Mouse (Mus musculus) embryonic fibroblast, embryonic 13.5 days (primary cell): Measurements from ENCODE around the gene Tmem150c. TPM values are rescaled to one million over a fixed set of nuclear protein-coding genes. Genes with fewer than 3 reads are reported as not detected.

Experiments
- H3K27ac ChIP-seq: 2 replicates; pipeline ENCODE4 v1.5.1; 2012; ENCODE audit warnings: low read length, control low read depth, inconsistent platforms; ENCODE audit not compliant: insufficient read depth
- H3K4me1 ChIP-seq: 2 replicates; pipeline ENCODE4 v1.6.1; 2011; ENCODE audit warnings: low read length; ENCODE audit not compliant: control insufficient read depth, insufficient read depth
- H3K4me3 ChIP-seq: 2 replicates; pipeline ENCODE4 v1.5.1; 2011; ENCODE audit warnings: mild to moderate bottlenecking, control low read depth, low read length; ENCODE audit not compliant: insufficient read depth
- CTCF ChIP-seq: IDR thresholded peaks from 2 replicates; pipeline ENCODE4 v1.5.1; 2011; ENCODE audit warnings: mild to moderate bottlenecking, control low read depth, low read length, moderate library complexity, borderline replicate concordance; ENCODE audit not compliant: insufficient read depth
- POLR2A ChIP-seq: IDR thresholded peaks from 2 replicates; pipeline ENCODE4 v1.6.1; 2011; ENCODE audit warnings: low read depth, mild to moderate bottlenecking, control low read depth, low read length, moderate library complexity
- polyA plus RNA-seq: library from polyadenylated mRNA; stranded (reverse); fragments of >200 nt; gene quantifications from 2 replicates; pipeline ENCODE4 v1.2.4, GENCODE M21; 2011; ENCODE audit warnings: low read depth; ENCODE audit not compliant: missing spikeins, insufficient read length

Gene Tmem150c
- polyA plus RNA-seq, 1 experiment, result not detected

DNA sequence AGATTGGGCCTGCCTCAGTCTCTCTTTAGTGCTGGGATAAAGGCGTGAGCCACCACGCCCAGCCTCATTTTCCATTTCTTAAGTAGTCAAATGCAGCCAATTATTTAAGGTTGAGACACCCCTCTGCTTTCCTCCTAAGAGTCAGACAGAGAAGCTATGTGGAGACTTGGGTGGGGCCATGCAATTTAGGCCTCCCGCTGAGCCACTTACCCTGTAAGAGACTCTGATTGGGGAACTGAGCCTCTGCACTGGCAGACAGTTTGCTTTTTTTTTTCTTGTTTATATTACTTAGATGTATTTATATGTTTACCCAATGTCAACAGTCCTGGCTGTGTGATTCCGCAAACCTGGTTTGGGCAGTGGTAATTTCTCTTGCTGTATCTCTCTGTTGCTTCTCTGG, 115.6 kb downstream of the Tmem150c start:
- TF ChIP-seq POLR2A (no peak), CTCF (no peak)
- no peak overlapping the region for H3K27ac ChIP-seq
- H3K4me1 ChIP-seq, result no peaks in the 10 kb centered on the region; the same call in 1 of the 2 replicates
- H3K4me3 ChIP-seq, result no peak overlapping the region

- Histone ChIP-seq H3K27ac (no peak overlapping the region), H3K4me3 (no peak overlapping the region), H3K4me1 (no peaks in the 10 kb centered on the region; the same call in 1 of the 2 replicates)
- no peak for TF ChIP-seq POLR2A
- TF ChIP-seq CTCF, result no peak
These were observed 116.2 kb downstream of the Tmem150c start for GRCm38 (mm10) chr5:100043361-100043760.

DNA sequence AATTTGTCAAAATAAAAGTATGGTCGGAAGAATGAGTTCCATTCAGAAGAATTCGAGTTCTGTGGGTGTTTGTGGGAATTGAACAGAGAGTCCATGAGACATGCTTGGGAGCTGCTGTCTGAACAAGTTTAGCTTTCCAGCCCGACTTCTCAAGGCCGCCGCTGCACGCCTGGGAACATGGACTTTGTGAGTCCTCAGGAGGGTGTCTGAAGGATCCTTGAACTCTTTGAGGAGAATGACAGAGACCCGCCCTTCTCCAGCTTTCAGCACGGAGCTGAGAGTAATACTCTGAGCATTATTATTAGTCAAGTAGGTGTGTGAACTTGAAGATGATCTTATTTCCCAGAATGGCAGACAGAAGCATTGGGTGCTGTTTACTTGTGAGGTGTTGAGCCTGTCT, 117.1 kb downstream of the Tmem150c start:
- Histone ChIP-seq H3K27ac (no peak overlapping the region), H3K4me1 (no peaks in the 10 kb centered on the region; the same call in 1 of the 2 replicates), H3K4me3 (no peak overlapping the region)
- TF ChIP-seq POLR2A (no peak), CTCF (no peak)

DNA sequence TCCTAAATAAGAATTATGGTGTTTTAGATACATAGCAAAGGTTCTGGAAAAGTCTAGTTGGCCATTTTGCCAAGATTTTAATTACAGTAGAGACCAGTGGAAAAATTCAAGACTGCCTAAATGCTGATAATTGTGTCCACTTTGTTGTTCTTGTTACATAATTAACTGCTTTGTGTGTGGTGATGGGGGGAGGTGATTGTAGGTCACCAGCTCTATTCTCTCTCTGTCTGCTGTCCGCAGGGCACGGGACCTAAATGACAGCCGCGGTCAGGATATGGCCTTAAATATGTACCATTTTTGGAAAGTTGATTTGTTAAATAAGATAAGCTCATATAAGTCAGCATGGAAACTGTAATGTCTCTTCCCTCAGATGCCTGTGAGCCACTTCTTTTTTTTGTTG, 118.3 kb downstream of the Tmem150c start:
- Histone ChIP-seq H3K4me1 (no peaks in the 10 kb centered on the region; the same call in 1 of the 2 replicates), H3K27ac (no peak overlapping the region), H3K4me3 (peak overlapping the region; percentile 82; the same call in 1 of the 2 replicates)
- TF ChIP-seq POLR2A, result no peak
- no peak for TF ChIP-seq CTCF

GRCm38 (mm10) chr5:100040281-100040784, 119.3 kb downstream of the Tmem150c start:
- TF ChIP-seq POLR2A, result no peak
- no peak for TF ChIP-seq CTCF
- H3K4me1 ChIP-seq, result peaks cover 2% of the 10 kb centered on the region; the same call in 1 of the 2 replicates
- peak overlapping the region; percentile 82 for H3K4me3 ChIP-seq

DNA sequence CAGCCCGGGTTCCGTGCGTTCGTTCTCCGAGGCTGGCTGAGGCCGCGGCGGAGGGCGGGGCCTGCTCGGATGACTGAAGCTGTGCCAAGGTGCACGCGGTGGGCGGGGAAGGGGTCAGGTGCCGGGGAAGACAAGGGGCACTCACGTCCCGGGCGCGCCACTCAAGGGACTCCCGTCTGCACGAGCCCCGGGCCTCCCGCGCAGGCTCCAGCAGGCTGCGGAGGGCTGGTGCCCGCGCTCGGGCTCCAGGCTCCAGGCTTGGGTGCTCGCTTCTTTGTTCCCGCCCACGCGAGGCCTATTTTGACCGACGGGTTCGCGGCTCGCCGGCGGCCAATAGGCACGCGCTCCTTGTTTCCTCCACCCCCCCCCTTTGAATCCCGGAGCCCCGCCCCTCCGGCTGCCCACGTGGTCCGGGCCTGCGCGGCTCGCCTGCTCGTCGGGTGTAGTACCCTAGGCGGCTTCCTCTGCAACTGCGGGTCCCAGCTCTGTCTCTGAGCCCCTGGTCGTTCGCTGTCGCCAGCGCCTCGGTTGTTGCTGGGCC, 119.9 kb downstream of the Tmem150c start, which contains the start of the genes Hnrnpdl and Enoph1:
Hnrnpdl (minus strand) TSS at position 63 of the 541 bp plus-strand sequence.
Enoph1 (plus strand) TSS at position 384 of the 541 bp plus-strand sequence.
- Histone ChIP-seq H3K4me1 (peaks cover 4% of the 10 kb centered on the region; the same call in 1 of the 2 replicates), H3K27ac (peak within 1 kb of the TSS; percentile 84), H3K4me3 (peak within 1 kb of the TSS; percentile 100)
- TF ChIP-seq POLR2A (peak; percentile 84), CTCF (no peak)

More at GRCm38 (mm10) chr5:100040281-100040784, 119.3 kb downstream of the Tmem150c start:
- no peak overlapping the region for H3K27ac ChIP-seq

GRCm38 (mm10) chr5:100038714-100039601, 120.7 kb downstream of the Tmem150c start:
- peak; percentile 85 for TF ChIP-seq POLR2A
- TF ChIP-seq CTCF, result peak; percentile 49
- peaks cover 7% of the 10 kb centered on the region; the same call in 1 of the 2 replicates for H3K4me1 ChIP-seq
- peak overlapping the region; percentile 100 for H3K4me3 ChIP-seq
- H3K27ac ChIP-seq, result peak overlapping the region; percentile 84

GRCm38 (mm10) chr5:100037965-100038713, 121.5 kb downstream of the Tmem150c start:
- TF ChIP-seq POLR2A (no peak), CTCF (no peak)

GRCm38 (mm10) chr5:100036681-100037080, 122.9 kb downstream of the Tmem150c start:
- Histone ChIP-seq H3K27ac (no peak overlapping the region), H3K4me1 (peaks cover 7% of the 10 kb centered on the region; the same call in 1 of the 2 replicates), H3K4me3 (peak overlapping the region; percentile 100)
- TF ChIP-seq CTCF (no peak), POLR2A (no peak)

More at GRCm38 (mm10) chr5:100037965-100038713, 121.5 kb downstream of the Tmem150c start:
- peaks cover 7% of the 10 kb centered on the region; the same call in 1 of the 2 replicates for H3K4me1 ChIP-seq
- H3K4me3 ChIP-seq, result peak overlapping the region; percentile 100
- H3K27ac ChIP-seq, result peak overlapping the region; percentile 84
